Mouse (Mus musculus) lung, postnatal 0 days (tissue): ENCODE measurements around the gene Aff3. TPM values are rescaled to one million over a fixed set of nuclear protein-coding genes. Genes with fewer than 3 reads are reported as not detected.

Source experiments
- ATAC-seq: fragments of 200-750 bp; cut with Nextera tagmentation; 2 replicates; pipeline ENCODE4 v1.8.0; 2017; ENCODE audit warnings: moderate library complexity
- DNase-seq: peaks from one replicate; pipeline ENCODE4 v3.0.0-alpha.2; 2016; ENCODE audit warnings: low spot score
- H3K27ac ChIP-seq: fragments of 300-500 bp; sonication (generic); 2 replicates; pipeline ENCODE4 v1.5.1; 2014; ENCODE audit warnings: antibody characterized with exemption, mild to moderate bottlenecking, low read length, mixed read lengths
- H3K27me3 ChIP-seq: fragments of 300-500 bp; sonication (generic); replicated peaks from 2 replicates; pipeline ENCODE4 v1.6.1; 2014; ENCODE audit warnings: low read length, mixed read lengths; ENCODE audit not compliant: insufficient read depth
- H3K36me3 ChIP-seq: fragments of 300-500 bp; sonication (generic); 2 replicates; pipeline ENCODE4 v1.6.1; 2014; ENCODE audit warnings: low read length, mixed read lengths; ENCODE audit not compliant: insufficient read depth
- H3K4me1 ChIP-seq: fragments of 300-500 bp; sonication (generic); 2 replicates; pipeline ENCODE4 v1.6.1; 2014; ENCODE audit warnings: antibody characterized with exemption, low read depth, low read length, mixed read lengths; ENCODE audit not compliant: insufficient read depth
- H3K4me2 ChIP-seq: fragments of 300-500 bp; sonication (generic); replicated peaks from 2 replicates; pipeline ENCODE4 v1.6.1; 2014; ENCODE audit warnings: low read depth, mild to moderate bottlenecking, low read length, moderate library complexity, mixed read lengths
- H3K4me3 ChIP-seq: fragments of 300-500 bp; sonication (generic); 2 replicates; pipeline ENCODE4 v1.5.1; 2014; ENCODE audit warnings: low read depth, low read length
- H3K9ac ChIP-seq: fragments of 300-500 bp; sonication (generic); replicated peaks from 2 replicates; pipeline ENCODE4 v1.6.1; 2014; ENCODE audit warnings: low read depth, mild to moderate bottlenecking
- H3K9me3 ChIP-seq: fragments of 300-500 bp; sonication (generic); 2 replicates; pipeline ENCODE4 v1.6.1; 2016; ENCODE audit warnings: low read length, mixed read lengths
- CTCF ChIP-seq: IDR thresholded peaks from 2 replicates; pipeline ENCODE4 v1.5.1; 2016; ENCODE audit warnings: antibody characterized with exemption, mild to moderate bottlenecking
- EP300 ChIP-seq: IDR thresholded peaks from 2 replicates; pipeline ENCODE4 v1.6.1; 2016; ENCODE audit warnings: antibody characterized with exemption, mild to moderate bottlenecking, control low read depth
- WGBS: fragments of 180-500 bp; shearing (Covaris S2); extraction: QIAGEN DNeasy Blood & Tissue Kit; methylation state at CpG from one replicate; pipeline ENCODE4 v1.1.7; 2014; 5-methylcytosine and 5-hydroxymethylcytosine counted together
- polyA plus RNA-seq: library from polyadenylated mRNA; unstranded; fragments of >200 nt; fragmentation: Nextera tagmentation; extraction: Ambion mirVana; gene quantifications from 2 replicates; pipeline ENCODE4 v1.2.1, GENCODE M21; 2015

Gene Aff3
- polyA plus RNA-seq, 1 experiment from 2014 or later, result 5.9 TPM

- H3K27ac ChIP-seq, result no peak overlapping the region
- H3K4me2 ChIP-seq, result no peak overlapping the region
- DNase-seq (no peak), ATAC-seq (no peak)
- no peak overlapping the region for H3K4me3 ChIP-seq
- no peaks in the 10 kb centered on the region; the same call in 1 of the 2 replicates for H3K4me1 ChIP-seq
- no peak for TF ChIP-seq EP300
- no peak for TF ChIP-seq CTCF
- H3K9me3 ChIP-seq, result no peaks in the 10 kb centered on the region
- H3K9ac ChIP-seq, result no peak overlapping the region
- no peaks in the 10 kb centered on the region for H3K27me3 ChIP-seq
- WGBS, result 91% methylated on average over 10 of the region's 10 CpGs
- no peaks in the 10 kb centered on the region for H3K36me3 ChIP-seq
Measured at GRCm38 (mm10) chr1:38668327-38668726, 3.6 kb upstream of the Aff3 start.

- DNase-seq (no peak), ATAC-seq (no peak)
- TF ChIP-seq CTCF (no peak), EP300 (no peak)
- no peak overlapping the region for H3K27ac ChIP-seq
- no peaks in the 10 kb centered on the region; the same call in 1 of the 2 replicates for H3K4me1 ChIP-seq
- no peak overlapping the region for H3K4me3 ChIP-seq
- H3K36me3 ChIP-seq, result no peaks in the 10 kb centered on the region
- H3K4me2 ChIP-seq, result no peak overlapping the region
- no peak overlapping the region for H3K9ac ChIP-seq
- no peaks in the 10 kb centered on the region for H3K27me3 ChIP-seq
- WGBS, result 80% methylated on average over 9 of the region's 9 CpGs
- no peaks in the 10 kb centered on the region for H3K9me3 ChIP-seq
Measured at GRCm38 (mm10) chr1:38667892-38668291, 3.1 kb upstream of the Aff3 start.

- Histone ChIP-seq H3K27ac (no peak overlapping the region), H3K4me2 (0 out of 2 replicates have a peak overlapping the region, but pooled peaks have one; percentile 2)
- TF ChIP-seq EP300 (no peak), CTCF (no peak)
Measured at GRCm38 (mm10) chr1:38666766-38667118, 2.0 kb upstream of the Aff3 start.

GRCm38 (mm10) chr1:38666111-38666765 is 1.5 kb upstream of the Aff3 start:
- peak; percentile 67 for DNase-seq
- H3K4me1 ChIP-seq, result no peaks in the 10 kb centered on the region; the same call in 1 of the 2 replicates
- H3K4me3 ChIP-seq, result no peak overlapping the region
- H3K36me3 ChIP-seq, result no peaks in the 10 kb centered on the region
- peak; percentile 63 for ATAC-seq
- no peak overlapping the region for H3K9ac ChIP-seq
- no peaks in the 10 kb centered on the region for H3K27me3 ChIP-seq
- 61% methylated on average over 5 of the region's 5 CpGs for WGBS
- H3K4me2 ChIP-seq, result 0 out of 2 replicates have a peak overlapping the region, but pooled peaks have one; percentile 2
- TF ChIP-seq EP300 (peak; percentile 46; the same call in 1 of the 2 replicates), CTCF (no peak)
- no peak overlapping the region for H3K27ac ChIP-seq
- H3K9me3 ChIP-seq, result no peaks in the 10 kb centered on the region

More at GRCm38 (mm10) chr1:38666766-38667118, 2.0 kb upstream of the Aff3 start:
- H3K4me3 ChIP-seq, result no peak overlapping the region
- no peaks in the 10 kb centered on the region for H3K27me3 ChIP-seq
- no peak for ATAC-seq
- DNase-seq, result no peak
- H3K4me1 ChIP-seq, result no peaks in the 10 kb centered on the region; the same call in 1 of the 2 replicates
- H3K9me3 ChIP-seq, result no peaks in the 10 kb centered on the region
- no peaks in the 10 kb centered on the region for H3K36me3 ChIP-seq
- WGBS, result 54% methylated on average over 10 of the region's 10 CpGs
- H3K9ac ChIP-seq, result no peak overlapping the region

- no peaks in the 10 kb centered on the region for H3K27me3 ChIP-seq
- TF ChIP-seq EP300 (no peak), CTCF (no peak)
- no peaks in the 10 kb centered on the region for H3K9me3 ChIP-seq
- no peak overlapping the region for H3K4me3 ChIP-seq
- no peak overlapping the region for H3K9ac ChIP-seq
- WGBS, result 61% methylated on average over 1 of the region's 1 CpGs
- H3K36me3 ChIP-seq, result no peaks in the 10 kb centered on the region
- ATAC-seq (no peak), DNase-seq (no peak)
- H3K27ac ChIP-seq, result no peak overlapping the region
- no peak overlapping the region for H3K4me2 ChIP-seq
- no peaks in the 10 kb centered on the region; the same call in 1 of the 2 replicates for H3K4me1 ChIP-seq
Measured at GRCm38 (mm10) chr1:38665611-38666010, 856 bp upstream of the Aff3 start.

- WGBS, result 84% methylated on average over 4 of the region's 4 CpGs
- no peaks in the 10 kb centered on the region; the same call in 1 of the 2 replicates for H3K4me1 ChIP-seq
- H3K9me3 ChIP-seq, result no peaks in the 10 kb centered on the region
- no peaks in the 10 kb centered on the region for H3K36me3 ChIP-seq
- DNase-seq (no peak), ATAC-seq (no peak)
- TF ChIP-seq EP300 (no peak), CTCF (no peak)
- no peak overlapping the region for H3K9ac ChIP-seq
- H3K4me3 ChIP-seq, result no peak overlapping the region
- no peak overlapping the region for H3K27ac ChIP-seq
- no peaks in the 10 kb centered on the region for H3K27me3 ChIP-seq
- no peak overlapping the region for H3K4me2 ChIP-seq
Measured at GRCm38 (mm10) chr1:38664261-38664660, 494 bp downstream of the Aff3 start.
